Mouse (Mus musculus) heart, postnatal 0 days (tissue): Measurements from ENCODE around the gene Chst15.

Experiments
- CTCF ChIP-seq: IDR thresholded peaks from 2 replicates; pipeline ENCODE4 v1.5.1; 2016; ENCODE audit warnings: antibody characterized with exemption, control low read depth, low read depth
- EP300 ChIP-seq: IDR thresholded peaks from 2 replicates; pipeline ENCODE4 v1.6.1; 2016; ENCODE audit warnings: antibody characterized with exemption, low read depth

- TF ChIP-seq CTCF (no peak), EP300 (no peak)
Observed at GRCm38 (mm10) chr7:132305492-132306375, 11.3 kb downstream of the Chst15 start.
